Mouse (Mus musculus) heart, embryonic 14.5 days (tissue): ENCODE measurements around the gene Lenep. TPM values are rescaled to one million over a fixed set of nuclear protein-coding genes. Genes with fewer than 3 reads are reported as not detected.
"Not testable (repeated sequence)": the region's sequence is repeated elsewhere in the genome, so short reads cannot be mapped to it uniquely, and the experiment has no call there.

Experiments
- ATAC-seq: fragments of 200-750 bp; cut with Nextera tagmentation; 2 replicates; pipeline ENCODE4 v1.8.0; 2017; ENCODE audit warnings: low read depth, moderate TSS enrichment; ENCODE audit not compliant: insufficient number of reproducible peaks, insufficient read depth, low FRiP score
- H3K27ac ChIP-seq, 2 experiments: fragments of 200-500 bp in 1 of 2; fragments of 300-500 bp in 1 of 2; sonication (generic) in 1 of 2; replicated peaks in 1 of 2; 2 replicates each; pipeline ENCODE4 v1.5.1; 2012 to 2014; ENCODE audit warnings: low read depth in 2 of 2, low read length in 2 of 2, control low read depth in 1 of 2, mild to moderate bottlenecking in 1 of 2, mixed read lengths in 1 of 2; ENCODE audit not compliant: control insufficient read depth in 1 of 2, insufficient read depth in 1 of 2
- H3K27me3 ChIP-seq: fragments of 300-500 bp; sonication (generic); 2 replicates; pipeline ENCODE4 v1.6.1; 2014; ENCODE audit warnings: mild to moderate bottlenecking, low read length, control low read depth; ENCODE audit not compliant: control insufficient read depth, insufficient read depth
- H3K36me3 ChIP-seq: fragments of 300-500 bp; sonication (generic); 2 replicates; pipeline ENCODE4 v1.6.1; 2014; ENCODE audit warnings: mild to moderate bottlenecking, control low read depth, low read length, mixed read lengths; ENCODE audit not compliant: control insufficient read depth, insufficient read depth
- H3K4me1 ChIP-seq, 2 experiments: fragments of 200-500 bp in 1 of 2; fragments of 300-500 bp in 1 of 2; sonication (generic) in 1 of 2; 2 replicates each; pipeline ENCODE4 v1.6.1; 2012 to 2014; ENCODE audit warnings: low read length in 2 of 2, control low read depth in 1 of 2, mixed read lengths in 1 of 2; ENCODE audit not compliant: control insufficient read depth in 2 of 2, insufficient read depth in 2 of 2
- H3K4me2 ChIP-seq: fragments of 300-500 bp; sonication (generic); 2 replicates; pipeline ENCODE4 v1.6.1; 2014; ENCODE audit warnings: mild to moderate bottlenecking, low read length
- H3K4me3 ChIP-seq, 2 experiments: fragments of 200-500 bp in 1 of 2; fragments of 300-500 bp in 1 of 2; sonication (generic) in 1 of 2; 2 replicates each; pipeline ENCODE4 v1.5.1; 2012 to 2014; ENCODE audit warnings: low read length in 2 of 2, mild to moderate bottlenecking in 2 of 2, control low read depth in 1 of 2, low read depth in 1 of 2, moderate library complexity in 1 of 2; ENCODE audit not compliant: control insufficient read depth in 1 of 2, insufficient read depth in 1 of 2
- H3K9ac ChIP-seq: fragments of 300-500 bp; sonication (generic); 2 replicates; pipeline ENCODE4 v1.6.1; 2014; ENCODE audit warnings: mild to moderate bottlenecking, low read length
- H3K9me3 ChIP-seq: fragments of 300-500 bp; sonication (generic); 2 replicates; pipeline ENCODE4 v1.6.1; 2016; ENCODE audit warnings: low read length, control low read depth; ENCODE audit not compliant: control insufficient read depth
- WGBS: fragments of 180-500 bp; shearing (Covaris S2); extraction: QIAGEN DNeasy Blood & Tissue Kit; methylation state at CpG from one replicate; pipeline ENCODE4 v1.1.7; 2014; 5-methylcytosine and 5-hydroxymethylcytosine counted together
- polyA plus RNA-seq: library from polyadenylated mRNA; unstranded; fragments of >200 nt; fragmentation: Nextera tagmentation; extraction: Ambion mirVana; gene quantifications from 2 replicates; pipeline ENCODE4 v1.2.1, GENCODE M21; 2014

The Lenep gene
- polyA plus RNA-seq, 1 experiment from 2014 or later: not detected

GRCm38 (mm10) chr3:89435041-89435440, 32.4 kb upstream of the Lenep start:
- ATAC-seq: no peak
- H3K9me3 ChIP-seq: no peaks in the 10 kb centered on the region
- H3K36me3 ChIP-seq: peaks cover 36% of the 10 kb centered on the region
- 83% methylated on average over 7 of the region's 7 CpGs for WGBS
- no peak overlapping the region for H3K27ac ChIP-seq
- H3K4me2 ChIP-seq: no peak overlapping the region
- no peak overlapping the region for H3K9ac ChIP-seq
- H3K4me3 ChIP-seq: no peak overlapping the region
- no peaks in the 10 kb centered on the region for H3K27me3 ChIP-seq
- H3K4me1 ChIP-seq: peaks cover 15 to 28% of the 10 kb centered on the region in 2 experiments

GRCm38 (mm10) chr3:89434532-89434931, 31.9 kb upstream of the Lenep start:
- Histone ChIP-seq H3K9me3 (no peaks in the 10 kb centered on the region), H3K27me3 (no peaks in the 10 kb centered on the region), H3K4me2 (no peak overlapping the region), H3K9ac (no peak overlapping the region), H3K4me1 (peaks cover 15 to 28% of the 10 kb centered on the region in 2 experiments), H3K27ac (no peak overlapping the region), H3K36me3 (peaks cover 31% of the 10 kb centered on the region), H3K4me3 (no peak overlapping the region)
- no peak for ATAC-seq
- WGBS: 73% methylated on average over 11 of the region's 11 CpGs

- peaks cover 36% of the 10 kb centered on the region for H3K36me3 ChIP-seq
- H3K27ac ChIP-seq: no peak overlapping the region
- no peak overlapping the region for H3K4me3 ChIP-seq
- no peak for ATAC-seq
- no peak overlapping the region for H3K9ac ChIP-seq
- H3K9me3 ChIP-seq: no peaks in the 10 kb centered on the region
- 95% methylated on average over 8 of the region's 8 CpGs for WGBS
- no peaks in the 10 kb centered on the region for H3K27me3 ChIP-seq
- H3K4me1 ChIP-seq: peaks cover 12 to 24% of the 10 kb centered on the region in 2 experiments
- no peak overlapping the region for H3K4me2 ChIP-seq
Observed at GRCm38 (mm10) chr3:89432606-89433005, 30.0 kb upstream of the Lenep start.

GRCm38 (mm10) chr3:89430171-89431159, 27.9 kb upstream of the Lenep start, which contains the start of gene Pygo2:
Gene Pygo2 (plus strand): TSS chr3:89430214.
- peak within 1 kb of the TSS; percentile 95 for H3K9ac ChIP-seq
- H3K4me3 ChIP-seq: peak within 1 kb of the TSS; percentile 72 to 98
- peak within 1 kb of the TSS; percentile 83 for H3K4me2 ChIP-seq
- H3K9me3 ChIP-seq: no peaks in the 10 kb centered on the region
- peak within 1 kb of the TSS; percentile 75 to 84 for H3K27ac ChIP-seq
- WGBS: 2% methylated on average over 64 of the region's 68 CpGs
- peaks cover 57% of the 10 kb centered on the region for H3K36me3 ChIP-seq
- H3K27me3 ChIP-seq: no peaks in the 10 kb centered on the region
- ATAC-seq: peak; percentile 97
- peaks cover 7 to 13% of the 10 kb centered on the region in 2 experiments for H3K4me1 ChIP-seq

GRCm38 (mm10) chr3:89429021-89429420, 26.4 kb upstream of the Lenep start:
- H3K9ac ChIP-seq, H3K4me3 ChIP-seq, H3K4me2 ChIP-seq, ATAC-seq, H3K9me3 ChIP-seq, H3K27ac ChIP-seq, H3K27me3 ChIP-seq: not testable (repeated sequence)
- Histone ChIP-seq H3K36me3 (peaks cover 64% of the 10 kb centered on the region), H3K4me1 (peaks cover 7 to 13% of the 10 kb centered on the region in 2 experiments)
- 90% methylated on average over 6 of the region's 7 CpGs for WGBS

- Histone ChIP-seq H3K4me3 (no peak overlapping the region), H3K9me3 (no peaks in the 10 kb centered on the region), H3K36me3 (peaks cover 50% of the 10 kb centered on the region), H3K4me2 (no peak overlapping the region), H3K27ac (no peak overlapping the region), H3K27me3 (no peaks in the 10 kb centered on the region), H3K9ac (no peak overlapping the region), H3K4me1 (peaks cover 10 to 20% of the 10 kb centered on the region in 2 experiments)
- 91% methylated on average over 4 of the region's 4 CpGs for WGBS
- ATAC-seq: no peak
Observed at GRCm38 (mm10) chr3:89425876-89426275, 23.3 kb upstream of the Lenep start.

- WGBS: 84% methylated on average over 5 of the region's 5 CpGs
- Histone ChIP-seq H3K4me1 (peaks cover 9 to 24% of the 10 kb centered on the region in 2 experiments), H3K27ac (no peak overlapping the region), H3K36me3 (peaks cover 50% of the 10 kb centered on the region), H3K4me3 (no peak overlapping the region), H3K27me3 (no peaks in the 10 kb centered on the region), H3K9me3 (no peaks in the 10 kb centered on the region), H3K9ac (no peak overlapping the region), H3K4me2 (no peak overlapping the region)
- ATAC-seq: no peak
Observed at GRCm38 (mm10) chr3:89425141-89425525, 22.5 kb upstream of the Lenep start.
